Mouse (Mus musculus) E14TG2a.4 (cell line): Measurements from ENCODE around the gene Nfkbil1.

Experiments
- CTCF ChIP-seq: conservative IDR thresholded peaks from 2 replicates; pipeline ENCODE4 v1.5.1; 2014; ENCODE audit warnings: low read length
- NANOG ChIP-seq: IDR thresholded peaks from 2 replicates; pipeline ENCODE4 v1.6.1; 2014; ENCODE audit warnings: borderline replicate concordance, low read length, mixed read lengths

DNA sequence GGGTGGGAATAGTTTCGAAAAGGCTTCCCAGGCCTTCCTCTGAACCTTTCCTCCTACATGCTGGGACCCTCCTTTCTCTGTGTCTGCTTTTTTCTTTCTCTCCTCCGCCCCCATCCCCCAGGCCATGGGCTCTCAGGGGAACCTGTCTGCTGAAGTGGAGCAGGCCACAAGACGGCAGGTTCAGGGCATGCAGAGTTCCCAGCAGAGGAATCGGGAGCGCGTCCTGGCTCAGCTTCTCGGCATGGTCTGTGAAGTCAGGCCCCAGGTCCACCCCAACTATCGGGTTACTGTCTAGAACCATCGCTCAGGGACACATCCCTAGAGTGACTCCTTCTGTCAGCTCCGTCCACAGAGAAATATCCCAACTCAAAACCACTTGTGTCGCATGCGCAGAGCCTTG lies 1.9 kb upstream of the Nfkbil1 start:
- TF ChIP-seq CTCF (no peak), NANOG (no peak)
